Mouse (Mus musculus): ENCODE measurements around the gene Slc26a1.

The Slc26a1 gene

DNA sequence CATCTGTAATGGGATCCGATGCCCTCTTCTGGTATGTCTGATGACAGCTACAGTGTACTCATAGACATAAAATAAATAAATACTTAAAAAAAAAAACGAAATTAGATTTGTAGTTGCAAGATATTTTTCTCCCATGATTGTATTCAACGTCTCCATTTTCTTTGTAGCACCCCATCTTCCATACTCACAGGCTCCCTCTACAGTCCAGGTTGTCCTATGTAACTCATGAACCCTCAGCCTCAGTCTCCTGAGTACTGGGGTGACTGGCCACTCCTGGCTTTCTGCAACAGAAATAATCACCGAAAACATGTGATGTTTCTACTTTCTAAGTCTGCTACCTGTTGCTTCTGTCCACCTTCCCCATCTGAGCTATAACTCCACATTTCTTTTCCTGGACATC, 15.8 kb upstream of the Slc26a1 start:
- DNase-seq (ENCODE audit: low read depth, low spot score) = no peak

GRCm38 (mm10) chr5:108689091-108689490, 13.7 kb upstream of the Slc26a1 start:
- DNase-seq (ENCODE audit: low read depth, low spot score) = no peak

- no peak for DNase-seq (ENCODE audit: low read depth, low spot score)
Measured at GRCm38 (mm10) chr5:108680871-108681270, 5.5 kb upstream of the Slc26a1 start.

DNA sequence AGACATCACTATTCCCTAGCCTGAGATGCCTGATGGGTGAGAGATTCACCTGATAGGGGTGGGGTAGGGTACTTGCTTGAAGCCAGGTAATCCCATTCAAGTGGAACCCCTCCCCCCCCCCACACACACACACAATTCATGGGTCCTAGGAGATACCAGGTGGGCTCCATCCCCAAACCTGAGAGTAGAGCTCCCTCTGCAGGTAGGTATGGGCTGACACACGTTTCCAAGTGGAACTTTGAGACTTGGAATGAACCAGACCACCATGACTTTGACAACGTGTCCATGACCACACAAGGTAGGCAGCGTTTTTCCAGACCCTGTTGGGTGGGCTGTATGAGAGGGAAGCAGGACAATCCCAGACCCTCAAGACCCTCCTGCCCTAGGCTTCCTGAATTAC, 4.5 kb upstream of the Slc26a1 start:
- no peak for DNase-seq (ENCODE audit: low read depth, low spot score)

DNA sequence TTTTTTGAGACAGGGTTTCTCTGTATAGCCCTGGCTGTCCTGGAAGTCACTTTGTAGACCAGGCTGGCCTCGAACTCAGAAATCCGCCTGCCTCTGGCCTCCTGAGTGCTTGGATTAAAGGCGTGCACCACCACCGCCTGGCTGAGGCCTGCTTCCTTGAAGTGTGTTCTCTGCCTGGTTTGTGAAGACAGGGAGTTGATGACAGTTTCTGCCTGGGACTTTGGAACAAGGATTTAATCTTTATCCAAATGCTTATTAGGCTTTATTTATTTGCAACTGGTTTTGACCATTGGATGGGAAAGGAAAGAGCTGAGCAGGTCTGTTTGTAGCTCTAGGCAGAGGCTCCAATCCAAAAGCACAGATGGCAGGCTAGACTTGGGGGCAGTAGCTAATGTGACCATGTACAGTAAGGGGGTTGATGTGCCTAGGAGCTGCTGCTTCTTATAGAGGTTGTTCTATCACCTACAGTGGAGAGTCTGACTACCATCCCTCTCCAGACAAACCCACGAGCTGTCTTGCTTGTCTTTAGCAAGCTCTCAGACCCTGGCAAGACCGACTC, 3.0 kb upstream of the Slc26a1 start:
- no peak for DNase-seq (ENCODE audit: low read depth, low spot score)

GRCm38 (mm10) chr5:108677605-108678295, 2.4 kb upstream of the Slc26a1 start:
- DNase-seq (ENCODE audit: low read depth, low spot score) = peak; percentile 84

DNA sequence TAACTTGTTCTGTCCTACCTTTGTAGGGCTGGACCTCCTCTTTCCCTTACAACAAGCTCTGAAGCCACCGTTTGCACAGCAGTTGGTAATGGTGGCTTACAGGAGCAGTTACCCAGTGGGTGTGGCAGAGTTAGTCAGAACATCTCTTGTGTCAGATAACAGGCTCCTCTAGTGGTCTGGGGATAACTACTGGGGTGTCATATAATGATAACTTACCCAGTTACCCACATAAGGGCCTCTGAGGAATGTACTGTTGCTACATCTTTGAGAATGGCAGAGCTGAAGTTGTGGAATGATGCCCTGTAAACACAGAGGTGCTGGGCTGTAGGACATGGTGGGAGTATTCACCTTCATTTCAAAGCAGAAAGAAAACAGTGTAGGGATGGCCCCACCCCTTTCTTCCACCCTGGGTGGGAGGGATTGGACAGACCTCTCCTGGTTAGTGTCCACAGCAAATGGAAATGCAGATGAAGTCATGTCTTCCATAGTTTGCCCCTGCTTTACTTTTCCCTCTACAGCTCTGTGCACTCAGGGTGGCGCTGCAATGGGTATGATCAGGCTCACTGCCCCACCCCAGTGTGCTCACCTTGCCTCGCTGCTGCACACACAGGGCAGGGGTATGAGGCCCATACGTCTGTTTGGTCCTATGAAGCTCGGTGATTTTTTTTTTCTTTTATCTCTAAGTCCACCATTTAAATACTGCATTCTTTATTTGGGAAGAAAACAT, 1.6 kb upstream of the Slc26a1 start:
- no peak for DNase-seq (ENCODE audit: low read depth, low spot score)

- no peak for DNase-seq (ENCODE audit: low read depth, low spot score)
Measured at GRCm38 (mm10) chr5:108674624-108675023, 745 bp downstream of the Slc26a1 start.

DNA sequence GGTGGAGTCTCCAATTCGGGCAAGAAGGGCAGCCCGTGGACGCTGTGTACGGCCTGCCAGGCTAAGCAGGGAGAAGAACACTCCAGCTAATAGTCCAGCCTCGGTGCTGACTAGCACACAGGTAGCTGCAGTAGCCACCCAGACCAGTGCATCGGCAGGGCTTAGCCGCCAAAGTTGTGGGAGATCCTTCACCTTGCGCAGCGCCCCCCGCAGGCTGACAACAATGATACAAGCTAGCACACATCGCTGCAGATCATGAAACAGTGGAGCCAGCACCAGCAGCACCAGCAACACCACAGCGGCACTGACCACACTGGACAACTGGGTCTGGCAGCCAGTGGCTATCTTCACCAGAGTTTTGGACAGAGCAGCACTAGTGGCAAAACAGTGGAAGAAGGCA, 3.6 kb downstream of the Slc26a1 start:
- DNase-seq (ENCODE audit: low read depth, low spot score) = no peak

- DNase-seq (ENCODE audit: low read depth, low spot score) = no peak
Measured at GRCm38 (mm10) chr5:108670785-108671184, 4.6 kb downstream of the Slc26a1 start.

DNA sequence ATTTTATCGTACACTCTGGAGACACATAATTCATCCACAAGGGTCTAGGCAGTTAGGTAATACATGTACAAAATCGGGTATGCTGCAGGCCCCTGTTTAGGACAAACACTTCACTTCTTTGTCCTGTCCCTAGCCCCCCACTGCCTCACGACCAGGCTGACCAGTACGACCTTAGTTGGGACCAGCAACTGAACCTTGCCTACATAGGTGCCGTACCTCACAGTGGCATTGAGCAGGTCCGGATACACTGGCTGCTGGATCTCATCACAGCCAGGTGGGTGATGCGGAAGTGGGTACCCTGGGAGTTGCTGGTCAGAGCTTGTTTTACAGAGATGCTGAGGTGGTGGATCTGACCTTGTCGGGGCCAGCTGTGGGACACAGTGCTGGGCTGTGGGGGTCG, 5.4 kb downstream of the Slc26a1 start:
- DNase-seq (ENCODE audit: low read depth, low spot score) = no peak

DNA sequence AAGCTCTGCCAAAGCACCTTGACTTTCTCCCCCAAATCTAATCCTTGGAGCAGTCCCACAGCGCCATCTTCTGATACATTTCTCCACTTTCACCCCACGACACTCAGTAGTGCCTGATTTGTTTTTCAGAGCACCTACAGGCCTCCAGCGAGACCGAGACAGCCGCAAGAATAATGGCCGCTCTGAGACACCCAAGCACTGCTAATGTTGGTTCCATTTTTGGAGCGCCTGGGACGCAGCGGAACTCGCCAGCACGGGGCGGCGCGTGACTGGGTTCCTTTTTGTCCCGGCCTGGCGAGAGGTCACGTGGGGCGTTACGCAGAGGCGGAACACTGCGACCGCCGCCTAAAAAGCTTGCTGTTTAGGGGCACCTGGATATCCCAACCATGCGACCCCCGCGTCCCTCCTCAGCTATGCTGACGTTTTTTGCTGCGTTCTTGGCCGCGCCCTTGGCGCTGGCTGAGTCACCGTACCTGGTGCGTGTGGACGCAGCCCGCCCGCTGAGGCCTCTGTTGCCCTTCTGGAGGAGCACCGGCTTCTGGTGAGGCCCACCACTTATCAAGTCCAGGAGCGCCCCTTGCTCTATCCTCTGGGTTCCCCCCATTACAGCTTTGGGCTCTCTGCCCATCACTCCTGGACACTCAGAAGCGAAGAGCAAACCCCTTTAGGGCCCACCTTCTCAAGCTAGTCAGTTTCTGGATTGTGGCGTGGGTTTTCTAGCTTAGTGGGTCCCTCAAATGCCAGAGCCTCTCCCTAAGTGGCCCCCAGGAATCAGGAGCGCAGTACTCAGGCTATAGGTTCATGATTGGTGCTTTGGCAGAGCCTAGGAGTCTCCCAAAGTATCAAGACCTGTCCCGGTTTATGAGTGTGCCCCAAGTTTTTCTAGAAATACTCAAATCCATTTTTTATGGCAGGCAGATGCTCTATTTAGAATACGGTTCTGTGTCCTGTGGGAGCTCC, 6.1 kb downstream of the Slc26a1 start, which contains the start of gene Dgkq:
Dgkq (minus strand) TSS at position 696 of the 960 bp plus-strand sequence.
- DNase-seq (ENCODE audit: low read depth, low spot score) = peak; percentile 81

- DNase-seq (ENCODE audit: low read depth, low spot score) = no peak
Measured at GRCm38 (mm10) chr5:108668387-108668932, 6.9 kb downstream of the Slc26a1 start.

GRCm38 (mm10) chr5:108667370-108667769, 8.0 kb downstream of the Slc26a1 start:
- no peak for DNase-seq (ENCODE audit: low read depth, low spot score)

DNA sequence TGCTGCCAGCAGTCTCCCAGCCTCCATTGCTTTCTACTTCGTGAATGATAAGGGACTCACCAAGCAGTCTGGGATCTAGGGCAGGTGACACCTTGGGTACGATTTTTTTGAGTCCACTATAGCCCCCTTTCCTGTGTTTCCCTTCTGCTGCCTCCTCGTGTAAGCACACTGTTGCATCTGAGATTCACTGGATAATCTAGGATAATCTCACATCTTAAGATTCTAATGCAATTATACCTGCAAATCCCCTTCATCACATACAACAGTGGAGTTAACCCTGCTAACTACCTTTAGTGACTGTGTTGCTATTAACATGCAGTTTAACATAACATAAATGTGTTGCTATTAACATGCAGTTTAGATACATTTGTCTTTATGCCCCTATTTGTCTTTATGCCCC, 10.3 kb downstream of the Slc26a1 start:
- no peak for DNase-seq (ENCODE audit: low read depth, low spot score)

DNA sequence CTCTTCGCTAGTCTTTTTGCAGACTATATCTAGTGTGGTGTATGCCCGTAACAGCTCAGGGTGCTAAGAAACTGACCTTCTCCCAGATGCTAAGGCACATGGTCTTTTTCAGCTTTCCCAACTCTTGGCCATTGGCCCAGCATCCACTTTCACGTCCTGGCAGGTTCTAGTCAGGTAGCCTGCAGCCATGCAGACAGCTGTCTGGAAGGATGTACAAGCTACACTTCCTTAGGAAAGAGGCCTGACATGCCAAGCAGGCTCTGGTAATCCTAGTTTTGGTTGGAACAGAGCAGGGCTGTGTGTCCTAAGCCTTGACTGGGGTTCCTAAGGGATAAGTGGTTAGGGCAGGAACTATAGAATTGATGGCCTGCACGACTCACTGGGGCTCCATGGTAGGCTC, 12.6 kb downstream of the Slc26a1 start:
- no peak for DNase-seq (ENCODE audit: low read depth, low spot score)

DNA sequence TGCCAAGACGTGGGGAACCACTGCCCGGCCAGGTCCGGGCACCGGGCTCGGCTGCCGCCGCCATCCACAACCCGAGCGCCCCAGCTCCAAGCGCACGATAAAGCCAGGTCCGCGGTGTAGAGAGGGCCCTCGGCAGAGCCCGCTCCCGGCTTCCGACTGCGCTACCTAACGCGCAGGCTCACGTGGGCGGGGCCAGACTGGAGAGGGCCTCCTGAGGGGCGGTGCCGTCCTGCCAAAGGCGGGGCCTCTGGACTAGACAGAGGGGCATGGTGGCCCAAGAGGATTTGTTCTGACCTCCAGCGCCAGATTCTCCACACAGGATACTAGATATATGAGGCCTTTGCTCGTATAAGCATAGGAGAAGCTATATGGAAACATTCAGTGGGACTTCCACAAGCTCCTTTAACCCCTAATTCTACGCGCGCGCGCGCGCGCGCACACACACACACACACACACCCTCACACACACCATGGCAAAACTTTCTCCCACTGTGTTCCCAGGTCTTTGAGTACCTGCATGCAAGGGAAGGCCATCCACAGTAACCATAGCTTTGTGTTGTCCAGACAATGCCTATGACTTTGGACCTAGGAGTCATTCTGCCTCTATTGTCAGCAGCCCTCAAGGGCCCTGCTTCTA, 14.6 kb downstream of the Slc26a1 start:
- peak; percentile 76 for DNase-seq (ENCODE audit: low read depth, low spot score)

DNA sequence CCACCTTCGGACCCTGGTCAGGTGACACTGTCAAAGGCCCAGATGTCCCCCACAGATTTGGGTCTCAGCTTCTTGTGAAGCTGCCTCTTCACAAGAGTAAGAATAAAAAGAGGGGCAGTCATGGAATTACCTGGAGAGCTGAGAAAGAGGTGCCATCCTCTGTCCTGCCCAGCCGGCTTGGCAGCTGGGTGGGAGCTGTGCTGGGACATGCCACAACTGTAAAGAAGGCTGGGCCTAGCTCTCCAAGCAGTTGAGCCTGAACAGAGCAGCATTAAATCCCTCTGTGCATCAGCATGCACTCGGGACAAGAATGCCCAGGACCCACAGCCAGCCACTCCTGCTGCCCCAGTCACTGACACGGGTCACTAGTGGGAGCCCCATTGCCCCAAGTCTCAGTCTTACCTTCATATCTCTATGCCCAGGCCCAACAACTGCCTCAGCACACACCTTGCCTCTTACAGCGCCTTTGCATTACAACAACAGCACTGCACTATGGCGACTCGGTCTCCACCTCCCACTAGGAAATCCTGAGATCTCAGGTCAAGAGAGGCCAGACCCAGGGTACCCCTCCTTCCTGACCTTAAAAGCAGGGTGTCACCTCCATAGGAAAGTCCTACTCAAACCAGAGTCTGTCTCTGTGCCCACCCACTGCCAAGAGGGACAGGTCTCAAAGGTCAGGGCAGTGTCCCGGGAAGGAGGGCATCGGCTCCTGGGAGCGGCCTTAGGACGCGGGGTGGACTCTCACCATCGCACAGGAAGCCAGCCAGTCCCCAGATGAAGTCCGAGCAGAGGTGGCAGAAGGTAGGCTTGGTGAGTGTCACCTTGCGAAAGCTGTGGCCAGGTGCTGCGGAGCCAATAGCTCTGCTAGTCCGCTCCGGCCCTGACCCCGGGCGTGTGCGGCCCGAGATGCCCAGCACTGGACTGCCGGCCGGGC, 15.4 kb downstream of the Slc26a1 start, which contains the start of gene Idua:
Idua (plus strand) TSS at position 634 of the 934 bp plus-strand sequence.
- no peak for DNase-seq (ENCODE audit: low read depth, low spot score)

GRCm38 (mm10) chr5:108658611-108659010, 16.8 kb downstream of the Slc26a1 start:
- no peak for DNase-seq (ENCODE audit: low read depth, low spot score)

GRCm38 (mm10) chr5:108657406-108657805, 18.0 kb downstream of the Slc26a1 start:
- no peak for DNase-seq (ENCODE audit: low read depth, low spot score)
